Mouse (Mus musculus) neural tube, embryonic 10.5 days (tissue): ENCODE results near the gene Ubtd1.
A peak's percentile ranks its signal among the peaks of the same experiment; 100 is the strongest.

Experiments used
- DNase-seq: peaks from one replicate; pipeline ENCODE4 v3.0.0-alpha.2; 2017; ENCODE audit warnings: low spot score; ENCODE audit errors: extremely low spot score

Gene Ubtd1

DNA sequence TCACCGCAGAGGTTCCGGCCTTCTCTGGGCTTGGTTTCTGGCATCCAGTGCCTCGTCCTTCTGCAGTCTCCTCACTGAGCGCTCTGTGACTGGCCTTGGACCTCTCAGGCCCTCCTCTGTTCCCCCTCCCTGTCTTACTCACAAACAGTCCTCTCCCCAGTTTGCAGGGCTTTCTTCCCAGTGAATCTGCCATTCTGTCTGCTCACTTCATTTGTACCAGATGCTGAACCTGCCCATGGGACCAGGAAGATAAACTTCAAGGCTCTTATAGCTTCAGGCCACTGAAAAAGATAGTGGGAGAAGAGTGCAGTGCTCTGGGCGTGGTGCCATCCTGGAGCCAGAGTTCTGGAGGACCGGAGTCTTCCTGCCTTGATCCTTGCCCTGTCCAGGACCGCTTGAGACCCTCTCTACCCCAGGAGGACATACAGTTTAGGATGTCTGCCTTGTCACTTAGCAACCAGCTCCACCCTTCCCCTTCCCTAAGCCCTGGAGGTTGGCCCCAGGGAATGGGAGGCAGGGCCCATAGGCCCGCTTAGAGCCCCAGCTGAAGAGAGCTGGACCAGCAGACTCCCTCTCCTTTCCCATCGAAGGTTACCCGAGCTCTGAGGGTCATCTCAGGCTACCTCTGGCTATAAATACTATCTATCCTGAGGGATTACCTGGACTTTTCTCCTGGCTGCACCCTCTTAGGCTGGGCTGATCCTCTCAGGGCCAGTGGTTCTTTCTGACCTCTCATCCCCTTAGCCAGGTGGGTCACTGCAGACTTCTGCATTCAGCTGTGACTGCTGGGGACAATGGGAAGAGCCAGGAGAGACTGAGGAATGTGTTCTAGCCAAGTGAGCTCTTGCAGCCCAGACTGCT lies 40.3 kb downstream of the Ubtd1 start:
- no peak for DNase-seq

- DNase-seq = no peak
Observed at GRCm38 (mm10) chr19:42022542-42022848, 40.9 kb downstream of the Ubtd1 start.

- DNase-seq = peak; percentile 78
Observed at GRCm38 (mm10) chr19:42026158-42026557, 44.6 kb downstream of the Ubtd1 start.

- DNase-seq = no peak
Observed at GRCm38 (mm10) chr19:42031112-42031511, 49.5 kb downstream of the Ubtd1 start.

DNA sequence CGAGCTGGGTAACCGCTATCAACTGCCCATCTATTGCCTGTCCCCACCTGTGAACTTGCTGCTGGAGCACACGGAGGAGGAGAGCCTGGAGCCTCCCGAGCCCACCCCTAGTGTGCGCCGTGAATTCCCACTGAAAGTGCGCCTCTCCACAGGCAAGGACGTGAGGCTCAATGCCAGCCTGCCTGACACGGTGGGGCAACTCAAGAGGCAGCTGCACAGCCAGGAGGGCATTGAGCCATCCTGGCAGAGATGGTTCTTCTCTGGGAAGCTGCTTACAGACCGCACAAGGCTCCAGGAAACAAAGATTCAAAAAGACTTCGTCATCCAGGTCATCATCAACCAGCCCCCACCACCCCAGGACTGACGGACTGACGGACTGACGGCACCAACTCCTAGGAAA lies 52.0 kb downstream of the Ubtd1 start:
- DNase-seq = no peak

- no peak for DNase-seq
Observed at GRCm38 (mm10) chr19:42034146-42034775, 52.7 kb downstream of the Ubtd1 start.

GRCm38 (mm10) chr19:42034881-42035455 lies 53.4 kb downstream of the Ubtd1 start:
- DNase-seq = no peak

DNA sequence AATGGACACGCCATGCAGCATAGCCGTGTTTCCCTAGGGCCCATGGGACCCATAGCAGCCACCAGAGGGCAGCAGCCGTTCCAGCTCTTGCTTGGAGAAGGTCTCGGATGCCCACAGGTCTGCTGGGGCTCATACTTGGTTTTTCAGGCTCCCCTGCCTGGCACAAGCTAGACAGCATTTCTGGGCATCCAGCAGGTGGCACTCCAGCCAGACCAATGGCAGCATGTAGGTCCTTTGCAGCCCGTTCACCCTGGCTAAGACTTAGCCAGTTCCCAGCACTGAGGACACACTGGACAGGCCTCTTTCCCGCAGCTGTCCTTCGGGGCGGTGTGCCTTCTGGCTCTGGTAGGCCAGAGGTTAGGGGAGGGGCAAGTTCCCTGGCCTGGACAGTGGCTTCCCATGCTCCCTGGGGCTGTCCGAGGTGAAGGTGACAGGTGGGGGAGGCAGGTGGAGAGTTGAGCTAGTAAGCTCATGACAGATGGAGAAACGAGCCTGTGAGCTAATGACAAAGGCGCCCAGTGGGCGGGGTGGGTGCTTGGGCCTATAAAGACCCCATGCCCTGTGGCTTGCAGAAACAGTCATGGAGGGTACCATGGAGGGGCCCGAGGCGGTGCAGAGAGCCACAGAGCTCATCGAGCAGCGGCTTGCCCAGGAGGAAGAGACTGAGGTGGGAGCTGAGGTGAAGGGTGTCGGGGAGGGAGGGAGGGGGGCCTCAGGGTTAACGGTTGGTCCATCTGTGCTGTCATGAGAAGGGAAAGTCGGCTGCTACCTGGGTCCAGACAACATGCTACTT lies 54.1 kb downstream of the Ubtd1 start, which contains the start of gene Ankrd2:
Ankrd2 (plus strand) TSS at position 545 of the 793 bp plus-strand sequence.
- peak; percentile 79 for DNase-seq

DNA sequence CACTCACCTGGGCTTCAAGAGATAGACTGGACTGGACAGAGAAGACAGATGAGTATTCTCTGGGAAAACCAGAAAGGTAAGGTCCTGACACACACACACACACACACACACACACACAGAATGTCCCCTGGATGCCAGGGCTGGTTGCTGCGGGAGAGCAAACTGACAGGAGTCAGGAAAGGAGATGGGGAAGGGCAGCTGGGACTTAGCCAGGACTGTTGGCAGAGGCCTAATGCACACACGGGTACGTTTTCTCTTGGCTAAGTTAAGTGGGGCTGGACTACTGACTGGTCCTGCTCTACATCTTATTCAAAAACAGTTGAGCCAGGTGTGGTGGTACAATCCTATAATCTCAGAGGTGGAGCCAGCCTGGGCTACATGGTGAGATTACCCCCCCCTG lies 54.8 kb downstream of the Ubtd1 start:
- no peak for DNase-seq

DNA sequence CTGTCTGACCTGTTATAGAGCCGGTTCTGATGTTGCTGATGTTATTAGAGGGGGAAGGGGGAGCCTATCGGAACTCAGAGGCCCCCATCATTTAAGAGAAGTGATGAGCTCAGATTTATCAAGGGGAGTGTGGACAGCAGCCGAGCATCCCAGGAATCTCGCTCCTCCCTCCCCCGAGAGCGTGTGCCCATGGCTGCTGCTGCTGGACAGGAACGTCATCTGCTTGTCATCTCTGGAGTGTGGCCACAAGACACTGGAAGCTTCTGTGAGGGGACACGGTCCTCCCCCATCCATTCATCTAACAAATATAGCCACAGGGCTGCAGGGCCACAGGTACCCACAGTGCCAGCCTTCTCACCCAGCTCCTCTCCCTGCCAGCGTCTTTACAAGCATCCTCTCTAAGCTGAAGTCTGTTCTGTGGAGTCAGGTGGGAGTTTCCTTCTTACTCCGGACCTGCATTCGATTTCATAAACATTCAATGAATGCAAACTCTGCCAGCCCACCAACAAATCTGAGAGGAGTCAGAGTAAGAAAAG lies 55.7 kb downstream of the Ubtd1 start:
- no peak for DNase-seq

DNA sequence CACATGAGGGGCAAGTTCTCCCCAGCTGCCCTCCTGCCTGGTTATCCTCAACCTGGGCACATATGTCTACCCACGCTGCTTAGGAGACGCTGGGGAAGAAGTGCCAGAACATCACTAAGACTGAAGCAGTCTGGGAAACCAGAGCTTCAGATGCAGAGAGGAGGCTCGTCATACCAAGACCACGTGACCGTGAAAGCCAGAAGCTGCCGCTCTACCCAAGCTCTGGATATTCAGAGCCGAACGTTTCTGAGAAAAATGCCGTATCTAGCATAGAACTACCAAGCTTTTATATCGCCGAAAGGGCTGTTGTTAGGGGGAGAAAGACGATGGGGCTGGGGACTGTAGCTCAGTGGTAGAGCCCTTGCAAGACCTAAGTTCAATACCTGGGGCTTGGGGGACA lies 56.7 kb downstream of the Ubtd1 start:
- no peak for DNase-seq

DNA sequence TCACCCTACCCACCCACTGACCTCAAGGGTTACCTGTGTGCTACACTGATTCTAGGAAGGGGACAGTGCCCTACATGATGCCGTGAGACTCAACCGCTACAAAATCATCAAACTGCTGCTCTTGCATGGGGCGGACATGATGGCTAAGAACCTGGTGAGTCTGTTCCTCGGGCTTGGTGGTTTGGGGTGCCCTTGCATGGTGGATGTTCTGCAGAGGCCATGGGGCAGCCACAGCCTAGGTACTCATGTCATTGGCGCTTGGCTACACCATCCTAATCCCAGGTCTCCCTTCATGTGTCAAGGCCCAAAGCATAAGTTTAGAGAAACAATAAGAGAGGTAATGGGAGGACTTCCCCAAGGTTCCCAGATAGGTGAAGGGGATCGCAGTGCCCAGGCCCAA lies 62.4 kb downstream of the Ubtd1 start:
- DNase-seq = no peak

DNA sequence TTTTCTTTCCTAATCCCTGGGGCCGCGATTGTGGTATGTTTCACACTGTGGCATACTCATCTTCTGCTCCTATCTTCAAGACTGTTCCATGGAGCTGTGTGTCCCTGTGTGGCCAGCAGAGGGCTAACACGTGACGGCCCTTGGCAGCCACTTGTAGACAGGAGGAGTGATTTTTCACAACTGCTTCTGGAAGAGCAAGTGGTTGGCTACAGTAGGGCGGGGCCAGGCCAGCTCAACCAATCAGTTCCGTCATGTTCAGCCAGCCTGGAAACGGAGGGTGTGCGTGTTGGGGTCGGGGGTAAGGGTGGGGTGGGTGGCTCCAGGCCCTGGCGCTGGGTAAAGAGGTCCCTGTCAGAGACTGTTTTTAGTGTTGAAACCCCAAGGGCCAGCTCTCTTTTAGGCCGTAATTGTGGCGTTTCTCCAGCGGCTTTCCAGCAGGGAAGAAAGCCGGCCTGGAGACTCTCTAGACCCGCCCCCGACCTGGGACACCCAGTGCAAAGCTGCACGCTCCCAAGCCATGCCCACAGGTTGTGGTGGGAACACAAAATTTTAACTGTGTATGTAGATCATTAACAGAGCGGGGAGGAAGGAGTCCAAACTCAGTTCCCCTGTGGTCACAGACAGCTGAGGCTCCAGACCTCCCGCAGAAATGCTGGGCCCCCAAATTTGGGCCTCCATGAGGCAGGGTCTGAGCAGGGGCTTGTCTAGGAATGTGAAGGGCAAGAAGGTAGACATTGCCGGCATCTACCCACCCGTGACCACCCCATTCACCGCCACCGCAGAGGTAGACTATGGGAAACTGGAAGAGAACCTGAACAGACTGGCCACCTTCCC lies 63.9 kb downstream of the Ubtd1 start, which contains the start of gene Hoga1:
Hoga1 (plus strand) TSS at position 342 of the 834 bp plus-strand sequence.
- DNase-seq = peak; percentile 73

- no peak for DNase-seq
Observed at GRCm38 (mm10) chr19:42050251-42050650, 68.7 kb downstream of the Ubtd1 start.

GRCm38 (mm10) chr19:42051351-42051750 lies 69.8 kb downstream of the Ubtd1 start:
- no peak for DNase-seq

GRCm38 (mm10) chr19:42051948-42052347 lies 70.4 kb downstream of the Ubtd1 start, which contains the start of gene 4933411K16Rik:
4933411K16Rik (plus strand) TSS chr19:42052248.
- no peak for DNase-seq

- no peak for DNase-seq
Observed at GRCm38 (mm10) chr19:42054255-42054654, 72.7 kb downstream of the Ubtd1 start.

DNA sequence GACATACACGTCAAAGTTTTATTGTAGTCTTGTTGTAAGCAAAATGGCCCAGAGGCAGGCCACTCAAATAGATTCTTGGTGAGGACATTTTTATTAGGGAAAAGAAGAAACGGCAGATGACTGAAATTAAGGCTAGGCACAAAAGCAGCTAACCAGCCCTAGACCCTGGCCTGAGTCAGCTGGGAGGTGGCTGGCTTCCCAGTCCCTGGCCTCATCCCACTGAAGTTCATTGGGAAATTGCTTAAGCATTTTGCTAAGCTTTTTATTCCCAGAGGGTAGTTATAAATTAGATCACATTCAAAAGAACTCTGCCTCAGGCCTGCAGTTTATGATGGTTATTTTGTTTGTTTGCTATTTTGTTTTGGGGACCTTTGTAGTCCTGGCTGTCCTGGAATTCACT lies 74.3 kb downstream of the Ubtd1 start:
- no peak for DNase-seq

DNA sequence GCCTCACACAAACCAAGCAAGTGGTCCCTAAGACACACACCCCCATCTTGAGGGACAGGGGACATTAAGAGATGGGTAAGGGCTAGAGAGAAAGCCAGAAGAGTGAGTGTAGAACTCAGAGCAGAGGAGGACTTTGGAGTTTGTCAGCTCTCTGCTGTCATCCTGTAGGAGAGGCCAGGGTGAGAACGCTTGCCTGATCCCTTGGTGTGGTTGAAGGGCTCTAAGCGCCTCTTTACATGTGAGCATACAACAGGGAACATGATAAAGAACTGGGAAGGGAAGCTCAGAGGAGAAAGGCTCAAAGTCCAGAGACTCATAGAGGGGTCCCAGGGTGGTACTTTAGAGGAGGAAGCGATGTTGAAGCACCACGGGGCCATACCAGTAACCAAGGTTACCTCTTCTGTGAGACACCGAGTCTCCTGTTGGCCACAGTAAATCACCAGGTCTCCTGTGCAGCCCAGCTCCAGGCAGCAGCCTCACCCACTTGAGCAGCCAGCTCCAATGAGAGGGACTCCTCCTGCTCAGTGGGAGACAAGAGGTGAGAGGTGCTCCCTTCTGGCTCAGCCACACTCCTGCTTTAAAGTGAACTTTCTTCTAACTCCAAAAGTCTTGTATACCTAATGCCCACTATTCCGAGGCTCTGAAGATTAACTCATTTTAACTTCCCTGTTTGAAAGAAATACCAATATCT lies 75.3 kb downstream of the Ubtd1 start:
- DNase-seq = no peak

DNA sequence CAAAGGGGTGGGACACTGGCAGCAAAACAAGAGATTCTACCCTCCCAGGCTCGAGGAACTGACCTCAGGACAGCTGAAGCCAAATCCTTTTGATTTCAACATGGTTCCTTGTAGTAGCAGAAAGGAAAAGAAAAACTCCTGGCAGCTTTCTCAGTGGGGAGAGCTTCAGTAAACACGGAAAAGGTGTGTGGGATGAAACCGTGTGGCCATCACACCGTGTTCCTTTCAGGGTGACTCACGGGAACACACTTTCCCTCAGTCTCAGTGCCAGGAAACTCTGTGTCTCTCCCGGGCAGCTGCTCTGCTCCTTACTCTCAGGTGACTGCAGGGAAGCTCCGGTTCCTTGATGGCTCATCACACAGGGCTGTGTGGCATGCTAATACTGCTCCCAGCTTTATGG lies 76.9 kb downstream of the Ubtd1 start:
- no peak for DNase-seq
